Comparison of ENCODE assay signal across 14 mouse cellular contexts in the genomic region with DNA sequence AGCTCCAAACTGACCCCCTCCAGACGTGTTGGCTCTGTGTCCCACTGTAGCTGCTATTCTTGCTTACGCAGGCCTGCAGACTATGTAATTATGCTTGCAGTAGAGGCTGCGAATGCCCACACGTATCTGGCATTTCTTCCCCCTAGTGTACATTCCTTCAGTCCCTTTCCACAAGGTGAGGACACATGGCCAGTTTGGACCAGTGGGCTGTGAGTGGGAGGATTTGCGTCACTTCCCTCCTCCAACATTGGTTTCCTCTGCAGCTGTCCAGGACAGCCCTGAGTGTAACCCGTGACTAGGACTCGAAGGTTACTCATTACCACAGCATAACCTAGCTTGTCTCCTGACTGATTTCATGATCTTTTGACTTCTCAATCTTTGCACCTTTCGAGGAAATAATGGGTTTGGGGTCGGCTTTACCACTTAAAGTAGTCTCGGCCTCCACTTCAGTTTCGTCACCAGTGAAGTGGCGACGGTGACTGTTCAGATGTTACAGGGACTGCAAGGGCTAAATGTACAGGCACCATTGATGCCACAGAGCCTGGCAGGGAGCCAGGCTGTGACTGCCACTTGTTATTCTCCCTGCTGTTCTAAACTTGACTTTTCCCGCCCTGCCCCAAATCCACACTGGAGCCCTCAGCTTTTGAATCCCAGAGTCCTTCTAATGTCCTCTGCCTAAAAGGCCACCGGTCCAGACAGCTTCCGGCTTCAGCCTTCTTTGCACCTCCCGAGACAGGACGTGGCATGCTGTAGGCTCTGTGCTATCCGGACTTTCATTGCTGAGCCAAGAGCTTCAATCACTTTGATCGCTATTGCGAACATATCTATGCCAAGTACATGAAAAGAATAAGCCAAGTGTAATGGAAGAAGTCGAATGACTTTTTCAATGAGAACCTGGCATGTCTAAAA. TPM values are rescaled to one million over a fixed set of nuclear protein-coding genes. Genes with fewer than 3 reads are reported as not detected.
DNase-seq lines count a peak whose midpoint lies in the region; ATAC-seq and TF ChIP-seq lines count a peak whose summit lies in the region.
"Had no signal": no experiment of that assay in that cellular context is flagged by ENCODE, and none has a peak within 500 bp of the region (broad histone marks: within the 10 kb centered on the region; RNA-seq: fewer than 3 reads in every experiment).

No protein-coding gene starts in this region.

- no peak for ATAC-seq in forebrain, postnatal 0 days
- ATAC-seq in forebrain, embryonic 11.5 days (replicated peaks; ENCODE audit: low FRiP score): no peak
- no peak for ATAC-seq in intestine, postnatal 0 days
- no peak for ATAC-seq in intestine, embryonic 15.5 days
- peak; percentile 81 for ATAC-seq in kidney, embryonic 16.5 days (ENCODE audit: low FRiP score, low TSS enrichment)
- ATAC-seq: midbrain, embryonic 13.5 days had no signal

- H3K27ac ChIP-seq in forebrain, postnatal 0 days (ENCODE audit: low read depth, low read length): no peak overlapping the region
- no peak overlapping the region for H3K27ac ChIP-seq in forebrain, embryonic 11.5 days (ENCODE audit: low read depth, low read length)
- H3K27ac ChIP-seq in intestine, postnatal 0 days (ENCODE audit: low read depth, low read length): no peak overlapping the region
- no peak overlapping the region for H3K27ac ChIP-seq in intestine, embryonic 15.5 days
- H3K27ac ChIP-seq in kidney, embryonic 16.5 days (ENCODE audit: low read length): 0 out of 2 replicates have a peak overlapping the region, but pooled peaks have one; percentile 29
- H3K27ac ChIP-seq: limb, embryonic 13.5 days; midbrain, embryonic 13.5 days; stomach, embryonic 15.5 days had no signal

- H3K9ac ChIP-seq in forebrain, postnatal 0 days: no peak overlapping the region
- H3K9ac ChIP-seq in forebrain, embryonic 11.5 days (ENCODE audit: low read length): no peak overlapping the region
- H3K9ac ChIP-seq in intestine, postnatal 0 days (ENCODE audit: low read depth, low read length): no peak overlapping the region
- no peak overlapping the region for H3K9ac ChIP-seq in intestine, embryonic 15.5 days
- H3K9ac ChIP-seq in kidney, embryonic 16.5 days (replicated peaks; ENCODE audit: low read length): no peak overlapping the region
- H3K9ac ChIP-seq: limb, embryonic 13.5 days; midbrain, embryonic 13.5 days; stomach, embryonic 15.5 days had no signal

- DNase-seq in forebrain, postnatal 0 days: peak; percentile 32
- DNase-seq in forebrain, embryonic 11.5 days (ENCODE audit: low spot score): no peak
- peak; percentile 60 for DNase-seq in 416B (ENCODE audit: low read depth)
- DNase-seq in urinary bladder, adult 2 months (ENCODE audit: low spot score): no peak
- DNase-seq in layer of hippocampus, postnatal 10 days (ENCODE audit: low spot score in 2 of 2): no peak
- DNase-seq: adrenal gland, postnatal 36 days had no signal

- no peak for TF ChIP-seq CTCF in forebrain, postnatal 0 days (IDR thresholded peaks at IDR 0.05; ENCODE audit: low read depth)
- TF ChIP-seq CTCF in intestine, postnatal 0 days (IDR thresholded peaks at IDR 0.05; ENCODE audit: low read depth): 0 out of 2 replicates have a peak, but pooled peaks have one; percentile 3

- no peak overlapping the region for H3K4me2 ChIP-seq in forebrain, postnatal 0 days (ENCODE audit: low read depth)
- H3K4me2 ChIP-seq in forebrain, embryonic 11.5 days (ENCODE audit: low read depth, low read length, severe bottlenecking): no peak overlapping the region
- no peak overlapping the region for H3K4me2 ChIP-seq in intestine, postnatal 0 days (replicated peaks; ENCODE audit: low read depth)
- no peak overlapping the region for H3K4me2 ChIP-seq in intestine, embryonic 15.5 days (replicated peaks)
- no peak overlapping the region for H3K4me2 ChIP-seq in kidney, embryonic 16.5 days (replicated peaks; ENCODE audit: low read depth, low read length)
- H3K4me2 ChIP-seq: limb, embryonic 13.5 days; midbrain, embryonic 13.5 days; stomach, embryonic 15.5 days had no signal

- H3K36me3 ChIP-seq in forebrain, postnatal 0 days (ENCODE audit: insufficient read depth): no peaks in the 10 kb centered on the region
- no peaks in the 10 kb centered on the region for H3K36me3 ChIP-seq in forebrain, embryonic 11.5 days (ENCODE audit: control insufficient read depth, insufficient read depth, low read length)
- H3K36me3 ChIP-seq in intestine, postnatal 0 days (ENCODE audit: control insufficient read depth, insufficient read depth): no peaks in the 10 kb centered on the region
- no peaks in the 10 kb centered on the region for H3K36me3 ChIP-seq in intestine, embryonic 15.5 days
- H3K36me3 ChIP-seq in kidney, embryonic 16.5 days (ENCODE audit: insufficient read depth, low read length): no peaks in the 10 kb centered on the region
- H3K36me3 ChIP-seq: midbrain, embryonic 13.5 days; stomach, embryonic 15.5 days had no signal

- no peaks in the 10 kb centered on the region for H3K4me1 ChIP-seq in forebrain, postnatal 0 days (ENCODE audit: insufficient read depth)
- H3K4me1 ChIP-seq in forebrain, embryonic 11.5 days (replicated peaks; ENCODE audit: control insufficient read depth, insufficient read depth, low read length): no peaks in the 10 kb centered on the region; the same call in 1 of the 2 replicates
- no peaks in the 10 kb centered on the region for H3K4me1 ChIP-seq in intestine, postnatal 0 days (replicated peaks; ENCODE audit: control insufficient read depth, insufficient read depth, low read length)
- peaks cover 9% of the 10 kb centered on the region for H3K4me1 ChIP-seq in intestine, embryonic 15.5 days (replicated peaks)
- peaks cover 13% of the 10 kb centered on the region for H3K4me1 ChIP-seq in kidney, embryonic 16.5 days (ENCODE audit: insufficient read depth, low read length)

- no peaks in the 10 kb centered on the region for H3K9me3 ChIP-seq in forebrain, postnatal 0 days (ENCODE audit: low read length)
- no peaks in the 10 kb centered on the region for H3K9me3 ChIP-seq in forebrain, embryonic 11.5 days (ENCODE audit: control insufficient read depth, low read length)
- no peaks in the 10 kb centered on the region for H3K9me3 ChIP-seq in intestine, postnatal 0 days (ENCODE audit: control insufficient read depth)
- H3K9me3 ChIP-seq in intestine, embryonic 15.5 days: no peaks in the 10 kb centered on the region
- H3K9me3 ChIP-seq in kidney, embryonic 16.5 days (ENCODE audit: low read length): no peaks in the 10 kb centered on the region
- H3K9me3 ChIP-seq: limb, embryonic 13.5 days; midbrain, embryonic 13.5 days; stomach, embryonic 15.5 days had no signal

- WGBS in forebrain, postnatal 0 days: 64% methylated on average over 22 of the region's 22 CpGs
- WGBS in forebrain, embryonic 11.5 days: 90% methylated on average over 22 of the region's 22 CpGs
- WGBS in intestine, postnatal 0 days: 82% methylated on average over 22 of the region's 22 CpGs
- 83% methylated on average over 22 of the region's 22 CpGs for WGBS in intestine, embryonic 15.5 days
- 72% methylated on average over 22 of the region's 22 CpGs for WGBS in kidney, embryonic 16.5 days

- no peak overlapping the region for H3K4me3 ChIP-seq in forebrain, postnatal 0 days (ENCODE audit: low read depth, low read length)
- H3K4me3 ChIP-seq in forebrain, embryonic 11.5 days (ENCODE audit: low read depth, low read length): no peak overlapping the region
- H3K4me3 ChIP-seq in intestine, postnatal 0 days (ENCODE audit: low read depth, low read length): no peak overlapping the region
- no peak overlapping the region for H3K4me3 ChIP-seq in intestine, embryonic 15.5 days (replicated peaks)
- no peak overlapping the region for H3K4me3 ChIP-seq in kidney, embryonic 16.5 days (ENCODE audit: low read length)
- H3K4me3 ChIP-seq: limb, embryonic 13.5 days; midbrain, embryonic 13.5 days; stomach, embryonic 15.5 days had no signal

- no peaks in the 10 kb centered on the region for H3K27me3 ChIP-seq in forebrain, postnatal 0 days (ENCODE audit: insufficient read depth, low read length)
- no peaks in the 10 kb centered on the region for H3K27me3 ChIP-seq in forebrain, embryonic 11.5 days (ENCODE audit: control insufficient read depth, insufficient read depth, low read length)
- H3K27me3 ChIP-seq in intestine, postnatal 0 days (replicated peaks; ENCODE audit: control insufficient read depth, insufficient read depth, low read length): no peaks in the 10 kb centered on the region
- H3K27me3 ChIP-seq in intestine, embryonic 15.5 days (replicated peaks): no peaks in the 10 kb centered on the region
- no peaks in the 10 kb centered on the region for H3K27me3 ChIP-seq in kidney, embryonic 16.5 days (ENCODE audit: insufficient read depth, low read length)
- H3K27me3 ChIP-seq: limb, embryonic 13.5 days; midbrain, embryonic 13.5 days; stomach, embryonic 15.5 days had no signal

RNA-seq across cellular contexts. Expression of a gene that starts 7.1 kb away (rescaled TPM):
- total RNA-seq in forebrain, postnatal 0 days (2014; rRNA removed): 13.2 and 14.4 TPM in 2 replicates
- polyA plus RNA-seq in forebrain, postnatal 0 days (2015; fragmentation: Nextera tagmentation; extraction: Ambion mirVana): 1.3 and 1.8 TPM in 2 replicates
- polyA plus RNA-seq in forebrain, embryonic 11.5 days (2014; fragmentation: Nextera tagmentation; extraction: Ambion mirVana): 5.8 and 7.4 TPM in 2 replicates
- 4.9 TPM in 2 replicates for polyA plus RNA-seq in intestine, postnatal 0 days (2015; fragmentation: Nextera tagmentation; extraction: Ambion mirVana)
- 5.9 and 6.5 TPM in 2 replicates for polyA plus RNA-seq in intestine, embryonic 15.5 days (2015; fragmentation: Nextera tagmentation; extraction: Ambion mirVana)
- 5.2 and 5.5 TPM in 2 replicates for polyA plus RNA-seq in kidney, embryonic 16.5 days (2015; fragmentation: Nextera tagmentation; extraction: Ambion mirVana)
- 28.5 and 45.1 TPM in 2 replicates for polyA plus RNA-seq in urinary bladder, adult 2 months (2012; rRNA removed)
- 10 to 100 TPM; 15.4 to 16.5 TPM for total RNA-seq in layer of hippocampus, postnatal 10 days (2021)

RNA-seq across cellular contexts. Expression of a gene that starts 22.2 kb away (rescaled TPM):
- total RNA-seq in forebrain, postnatal 0 days (2014; rRNA removed): not detected in 2 replicates
- not detected in 2 replicates for polyA plus RNA-seq in forebrain, postnatal 0 days (2015; fragmentation: Nextera tagmentation; extraction: Ambion mirVana)
- polyA plus RNA-seq in forebrain, embryonic 11.5 days (2014; fragmentation: Nextera tagmentation; extraction: Ambion mirVana): not detected in 2 replicates
- 4.7 and 30.0 TPM in 2 replicates for polyA plus RNA-seq in intestine, postnatal 0 days (2015; fragmentation: Nextera tagmentation; extraction: Ambion mirVana)
- 0.21 and 0.41 TPM in 2 replicates for polyA plus RNA-seq in intestine, embryonic 15.5 days (2015; fragmentation: Nextera tagmentation; extraction: Ambion mirVana)
- not detected in 2 replicates for polyA plus RNA-seq in kidney, embryonic 16.5 days (2015; fragmentation: Nextera tagmentation; extraction: Ambion mirVana)
- polyA plus RNA-seq in urinary bladder, adult 2 months (2012; rRNA removed): 0.06 TPM in 1 of 2 replicates, not detected in the other
- total RNA-seq in layer of hippocampus, postnatal 10 days (2021): not detected
- total RNA-seq: adrenal gland, postnatal 36 days had no signal
- polyA plus RNA-seq: limb, embryonic 13.5 days; midbrain, embryonic 13.5 days had no signal

RNA-seq across cellular contexts. Expression of a gene that starts 44.6 kb away (rescaled TPM):
- total RNA-seq in forebrain, postnatal 0 days (2014; rRNA removed): not detected in 2 replicates
- not detected in 2 replicates for polyA plus RNA-seq in forebrain, postnatal 0 days (2015; fragmentation: Nextera tagmentation; extraction: Ambion mirVana)
- not detected in 2 replicates for polyA plus RNA-seq in forebrain, embryonic 11.5 days (2014; fragmentation: Nextera tagmentation; extraction: Ambion mirVana)
- polyA plus RNA-seq in intestine, postnatal 0 days (2015; fragmentation: Nextera tagmentation; extraction: Ambion mirVana): 7.5 and 59.7 TPM in 2 replicates
- 0.21 TPM in 1 of 2 replicates, not detected in the other for polyA plus RNA-seq in intestine, embryonic 15.5 days (2015; fragmentation: Nextera tagmentation; extraction: Ambion mirVana)
- polyA plus RNA-seq in kidney, embryonic 16.5 days (2015; fragmentation: Nextera tagmentation; extraction: Ambion mirVana): not detected in 2 replicates
- polyA plus RNA-seq in urinary bladder, adult 2 months (2012; rRNA removed): not detected in 2 replicates
- total RNA-seq in layer of hippocampus, postnatal 10 days (2021): not detected
- total RNA-seq: adrenal gland, postnatal 36 days had no signal
- polyA plus RNA-seq: cortical plate, adult 2 months; frontal cortex, adult 2 months; limb, embryonic 13.5 days; midbrain, embryonic 13.5 days had no signal

Comparison
In these comparisons a context has a peak if more than half of its experiments do, and no peak if none do; other contexts are left out.
1. DNase-seq: peak in forebrain, postnatal 0 days (single experiment) and 416B (single experiment); none in forebrain, embryonic 11.5 days (single experiment), urinary bladder, adult 2 months (single experiment) and layer of hippocampus, postnatal 10 days (0 of 2).